Mouse (Mus musculus): ENCODE measurements at regions not wholly inside any gene's neighbourhood (a gene's known extent, or its start where the extent isn't known, plus 50 kb on each side); places are given as distances from the start of the nearest gene placed in this dataset.

GRCm38 (mm10) chr13:69182478-69182877 lies 183.1 kb upstream of the Adcy2 start:
- no peak for DNase-seq (ENCODE audit: low spot score)

GRCm38 (mm10) chr13:69190661-69191060 lies 191.3 kb upstream of the Adcy2 start:
- no peak for DNase-seq (ENCODE audit: low spot score)

GRCm38 (mm10) chr13:69196464-69196871 lies 197.1 kb upstream of the Adcy2 start:
- no peak for DNase-seq (ENCODE audit: low spot score)

- no peak for DNase-seq (ENCODE audit: low spot score)
Observed at GRCm38 (mm10) chr13:69207741-69208568, 208.6 kb upstream of the Adcy2 start.

GRCm38 (mm10) chr13:69208569-69208881 lies 209.2 kb upstream of the Adcy2 start:
- no peak for DNase-seq (ENCODE audit: low spot score)

- no peak for DNase-seq (ENCODE audit: low spot score)
Observed at GRCm38 (mm10) chr13:69216579-69216978, 217.2 kb upstream of the Adcy2 start.

GRCm38 (mm10) chr13:69220425-69220824 lies 221.1 kb upstream of the Adcy2 start:
- DNase-seq (ENCODE audit: low spot score) = no peak

- DNase-seq (ENCODE audit: low spot score) = no peak
Observed at GRCm38 (mm10) chr13:69226538-69226937, 227.2 kb upstream of the Adcy2 start.

GRCm38 (mm10) chr13:69230361-69230943 lies 231.1 kb upstream of the Adcy2 start:
- no peak for DNase-seq (ENCODE audit: low spot score)

- no peak for DNase-seq (ENCODE audit: low spot score)
Observed at GRCm38 (mm10) chr13:69236386-69236785, 237.0 kb upstream of the Adcy2 start.

GRCm38 (mm10) chr13:69237918-69238317 lies 238.6 kb upstream of the Adcy2 start:
- no peak for DNase-seq (ENCODE audit: low spot score)

GRCm38 (mm10) chr13:69239261-69239915 lies 240.0 kb upstream of the Adcy2 start:
- peak; percentile 10 for DNase-seq (ENCODE audit: low spot score)

GRCm38 (mm10) chr13:69242544-69243296 lies 243.4 kb upstream of the Adcy2 start:
- DNase-seq (ENCODE audit: low spot score) = no peak

- DNase-seq (ENCODE audit: low spot score) = no peak
Observed at GRCm38 (mm10) chr13:69250334-69251129, 251.2 kb upstream of the Adcy2 start.

GRCm38 (mm10) chr13:69251130-69251561 lies 251.8 kb upstream of the Adcy2 start:
- DNase-seq (ENCODE audit: low spot score) = no peak

GRCm38 (mm10) chr13:69252335-69252734 lies 253.0 kb upstream of the Adcy2 start:
- DNase-seq (ENCODE audit: low spot score) = no peak

- DNase-seq (ENCODE audit: low spot score) = no peak
Observed at GRCm38 (mm10) chr13:69260485-69260884, 261.1 kb upstream of the Adcy2 start.

- no peak for DNase-seq (ENCODE audit: low spot score)
Observed at GRCm38 (mm10) chr13:69260972-69261371, 261.6 kb upstream of the Adcy2 start.

- DNase-seq (ENCODE audit: low spot score) = no peak
Observed at GRCm38 (mm10) chr13:69263722-69264121, 264.4 kb upstream of the Adcy2 start.

- DNase-seq (ENCODE audit: low spot score) = no peak
Observed at GRCm38 (mm10) chr13:69266071-69266470, 266.7 kb upstream of the Adcy2 start.

GRCm38 (mm10) chr13:69272506-69272905 lies 261.0 kb upstream of the Nsun2 start:
- no peak for DNase-seq (ENCODE audit: low spot score)

GRCm38 (mm10) chr13:69279647-69280046 lies 253.9 kb upstream of the Nsun2 start:
- no peak for DNase-seq (ENCODE audit: low spot score)

All from lung, postnatal 25 days (tissue).